In genomic region chr6:67036356-67036811, GRCm38 (mm10) we compare ENCODE assay signal across 8 mouse cellular contexts. TPM values are rescaled to one million over a fixed set of nuclear protein-coding genes. Genes with fewer than 3 reads are reported as not detected.
DNase-seq lines count a peak whose midpoint lies in the region; ATAC-seq lines count a peak whose summit lies in the region.

No protein-coding gene starts in this region.

- peak overlapping the region; percentile 85 for H3K27ac ChIP-seq in hindbrain, embryonic 15.5 days (replicated peaks)

- peak overlapping the region; percentile 66 for H3K9ac ChIP-seq in hindbrain, embryonic 15.5 days

- peak overlapping the region; percentile 55 for H3K4me3 ChIP-seq in hindbrain, embryonic 15.5 days

- DNase-seq in WW6 (ENCODE audit: low read depth, low spot score), result peak; percentile 54
- DNase-seq in cerebellum, postnatal 36 days, result peak; percentile 73 to 75
- peak; percentile 67 to 79 for DNase-seq in frontal cortex, postnatal 36 days (ENCODE audit: low spot score in 2 of 2)
- DNase-seq in left cerebral cortex, adult 11 months (ENCODE audit: low spot score), result peak; percentile 61
- DNase-seq in lung, postnatal 36 days, result peak; percentile 92
- peak; percentile 86 for DNase-seq in retina, embryonic 14.5 days (ENCODE audit: low spot score)
- peak; percentile 80 to 81 for DNase-seq in thymus, postnatal 36 days

- no peaks in the 10 kb centered on the region for H3K9me3 ChIP-seq in hindbrain, embryonic 15.5 days

- no peaks in the 10 kb centered on the region for H3K36me3 ChIP-seq in hindbrain, embryonic 15.5 days

- peak; percentile 79 for ATAC-seq in hindbrain, embryonic 15.5 days (ENCODE audit: low FRiP score, low read depth)

- H3K4me2 ChIP-seq in hindbrain, embryonic 15.5 days, result peak overlapping the region; percentile 56

- no peaks in the 10 kb centered on the region for H3K27me3 ChIP-seq in hindbrain, embryonic 15.5 days

- H3K4me1 ChIP-seq in hindbrain, embryonic 15.5 days (replicated peaks), result peaks cover 25% of the 10 kb centered on the region

- WGBS in hindbrain, embryonic 15.5 days, result under 1% methylated on average over 29 of the region's 29 CpGs

RNA-seq across cellular contexts. Expression of gene Gadd45a, which starts 0.9 kb away (rescaled TPM):
- 17.1 and 17.3 TPM in 2 replicates for polyA plus RNA-seq in hindbrain, embryonic 15.5 days (2015; fragmentation: Nextera tagmentation; extraction: Ambion mirVana)

Comparison
In these comparisons a context has a peak if more than half of its experiments do, and no peak if none do; other contexts are left out.
1. Peak in every context shown above with its lines: DNase-seq, ATAC-seq, H3K4me3 ChIP-seq and H3K27ac ChIP-seq.